Mouse (Mus musculus) liver, embryonic 14.5 days (tissue): ENCODE results near the gene Anapc1. TPM values are rescaled to one million over a fixed set of nuclear protein-coding genes. Genes with fewer than 3 reads are reported as not detected.
A peak's percentile ranks its signal among the peaks of the same experiment; 100 is the strongest.

Experiments
- ATAC-seq: fragments of 200-750 bp; cut with Nextera tagmentation; 2 replicates; pipeline ENCODE4 v1.8.0; 2017; ENCODE audit warnings: moderate number of reproducible peaks, mild to moderate bottlenecking, moderate library complexity; ENCODE audit not compliant: insufficient read depth
- DNase-seq, 3 experiments: peaks; one replicate each; pipeline ENCODE4 v3.0.0-alpha.2; 2012 to 2013; ENCODE audit warnings: low read depth in 3 of 3, low spot score in 3 of 3
- H3K27ac ChIP-seq: fragments of 300-500 bp; sonication (generic); 2 replicates; pipeline ENCODE4 v1.5.1; 2014; ENCODE audit warnings: moderate library complexity, mild to moderate bottlenecking, control low read depth, inconsistent platforms
- H3K27me3 ChIP-seq: fragments of 300-500 bp; sonication (generic); 2 replicates; pipeline ENCODE4 v1.6.1; 2014; ENCODE audit warnings: mild to moderate bottlenecking, low read length, moderate library complexity; ENCODE audit not compliant: control insufficient read depth, insufficient read depth
- H3K36me3 ChIP-seq: fragments of 300-500 bp; sonication (generic); replicated peaks from 2 replicates; pipeline ENCODE4 v1.6.1; 2014; ENCODE audit warnings: low read depth; ENCODE audit not compliant: control insufficient read depth, insufficient read depth
- H3K4me1 ChIP-seq, 2 experiments: fragments of 200-500 bp in 1 of 2; fragments of 300-500 bp in 1 of 2; sonication (generic) in 1 of 2; replicated peaks; 2 replicates each; pipeline ENCODE4 v1.6.1; 2012 to 2014; ENCODE audit warnings: antibody characterized with exemption in 1 of 2, inconsistent platforms in 1 of 2, low read length in 1 of 2; ENCODE audit not compliant: control insufficient read depth in 2 of 2, insufficient read depth in 2 of 2
- H3K4me2 ChIP-seq: fragments of 300-500 bp; sonication (generic); 2 replicates; pipeline ENCODE4 v1.6.1; 2014; ENCODE audit warnings: low read depth, mild to moderate bottlenecking, control low read depth, moderate library complexity
- H3K4me3 ChIP-seq, 2 experiments: fragments of 200-500 bp in 1 of 2; fragments of 300-500 bp in 1 of 2; sonication (generic) in 1 of 2; 2 replicates each; pipeline ENCODE4 v1.5.1; 2012 to 2014; ENCODE audit warnings: low read depth in 2 of 2, low read length in 2 of 2, mild to moderate bottlenecking in 2 of 2, control low read depth in 1 of 2, inconsistent platforms in 1 of 2, moderate library complexity in 1 of 2; ENCODE audit not compliant: insufficient read depth in 1 of 2
- H3K9ac ChIP-seq: fragments of 300-500 bp; sonication (generic); replicated peaks from 2 replicates; pipeline ENCODE4 v1.6.1; 2014; ENCODE audit warnings: mild to moderate bottlenecking, control low read depth, moderate library complexity
- H3K9me3 ChIP-seq: fragments of 300-500 bp; sonication (generic); 2 replicates; pipeline ENCODE4 v1.6.1; 2016; ENCODE audit warnings: low read length, mixed read lengths; ENCODE audit not compliant: control insufficient read depth
- CTCF ChIP-seq: IDR thresholded peaks from 2 replicates; pipeline ENCODE4 v1.5.1; 2016; ENCODE audit warnings: antibody characterized with exemption, low read depth, control low read depth
- EP300 ChIP-seq: IDR thresholded peaks from 2 replicates; pipeline ENCODE4 v1.6.1; 2016; ENCODE audit warnings: antibody characterized with exemption, low read depth
- WGBS: fragments of 180-500 bp; shearing (Covaris S2); extraction: QIAGEN DNeasy Blood & Tissue Kit; methylation state at CpG from one replicate; pipeline ENCODE4 v1.1.7; 2014; ENCODE audit not compliant: insufficient replicate concordance; 5-methylcytosine and 5-hydroxymethylcytosine counted together
- polyA plus RNA-seq, 2 experiments: library from polyadenylated mRNA; depleted of rRNA in 1 of 2; stranded (reverse) in 1 of 2; unstranded in 1 of 2; fragments of >200 nt; fragmentation: Nextera tagmentation in 1 of 2; extraction: Ambion mirVana in 1 of 2; gene quantifications; 2 replicates each; pipeline versions ENCODE4 v1.2.1 to v1.2.3; 2012 to 2014

Gene Anapc1
- polyA plus RNA-seq (2012; rRNA removed) (17.4 and 20.6 TPM in 2 replicates), polyA plus RNA-seq (2014; fragmentation: Nextera tagmentation; extraction: Ambion mirVana) (21.6 and 26.0 TPM in 2 replicates)

- Histone ChIP-seq H3K9ac (peak within 1 kb of the TSS; percentile 95), H3K4me2 (peak within 1 kb of the TSS; percentile 78), H3K36me3 (peaks cover 18% of the 10 kb centered on the region), H3K4me3 (peak within 1 kb of the TSS; percentile 79 to 85), H3K27ac (peak within 1 kb of the TSS; percentile 23), H3K9me3 (no peaks in the 10 kb centered on the region), H3K27me3 (no peaks in the 10 kb centered on the region), H3K4me1 (peaks cover 9% of the 10 kb centered on the region in 2 experiments)
- under 1% methylated on average over 58 of the region's 58 CpGs for WGBS
- DNase-seq (peak; percentile 81 to 83 (median 82)), ATAC-seq (peak; percentile 96)
- TF ChIP-seq EP300 (no peak), CTCF (no peak)
Measured at GRCm38 (mm10) chr2:128686921-128687557, at the start of gene Anapc1. TSS of gene Anapc1 (minus strand) at chr2:128687391.

GRCm38 (mm10) chr2:128735089-128735488 is 47.9 kb upstream of the Anapc1 start:
- Histone ChIP-seq H3K27me3 (no peaks in the 10 kb centered on the region), H3K4me1 (no peaks in the 10 kb centered on the region), H3K4me2 (no peak overlapping the region), H3K9me3 (no peaks in the 10 kb centered on the region), H3K36me3 (no peaks in the 10 kb centered on the region), H3K4me3 (no peak overlapping the region), H3K27ac (no peak overlapping the region), H3K9ac (no peak overlapping the region)
- DNase-seq (no peak), ATAC-seq (no peak)
- TF ChIP-seq CTCF, result no peak
- no peak for TF ChIP-seq EP300
- 47% methylated on average over 3 of the region's 3 CpGs for WGBS

GRCm38 (mm10) chr2:128731951-128732350 is 44.8 kb upstream of the Anapc1 start:
- Histone ChIP-seq H3K36me3 (no peaks in the 10 kb centered on the region), H3K27ac (no peak overlapping the region), H3K4me2 (no peak overlapping the region), H3K9ac (no peak overlapping the region), H3K27me3 (no peaks in the 10 kb centered on the region), H3K4me1 (no peaks in the 10 kb centered on the region), H3K4me3 (no peak overlapping the region), H3K9me3 (no peaks in the 10 kb centered on the region)
- WGBS, result 73% methylated on average over 1 of the region's 1 CpGs
- ATAC-seq (no peak), DNase-seq (no peak)
- no peak for TF ChIP-seq EP300
- TF ChIP-seq CTCF, result no peak

- H3K27me3 ChIP-seq, result no peaks in the 10 kb centered on the region
- H3K9ac ChIP-seq, result no peak overlapping the region
- DNase-seq, result no peak
- H3K36me3 ChIP-seq, result no peaks in the 10 kb centered on the region
- no peaks in the 10 kb centered on the region for H3K4me1 ChIP-seq
- H3K9me3 ChIP-seq, result no peaks in the 10 kb centered on the region
- no peak overlapping the region for H3K4me2 ChIP-seq
- TF ChIP-seq EP300 (no peak), CTCF (no peak)
- 66% methylated on average over 10 of the region's 10 CpGs for WGBS
- no peak overlapping the region for H3K27ac ChIP-seq
- no peak overlapping the region for H3K4me3 ChIP-seq
- ATAC-seq, result no peak
Measured at GRCm38 (mm10) chr2:128731514-128731913, 44.3 kb upstream of the Anapc1 start.

GRCm38 (mm10) chr2:128729141-128729540 is 42.0 kb upstream of the Anapc1 start:
- H3K9me3 ChIP-seq, result no peaks in the 10 kb centered on the region
- H3K4me3 ChIP-seq, result no peak overlapping the region
- DNase-seq (no peak), ATAC-seq (no peak)
- H3K4me2 ChIP-seq, result no peak overlapping the region
- H3K27me3 ChIP-seq, result no peaks in the 10 kb centered on the region
- H3K9ac ChIP-seq, result no peak overlapping the region
- 60% methylated on average over 7 of the region's 7 CpGs for WGBS
- no peak overlapping the region for H3K27ac ChIP-seq
- H3K4me1 ChIP-seq, result no peaks in the 10 kb centered on the region
- H3K36me3 ChIP-seq, result no peaks in the 10 kb centered on the region
- TF ChIP-seq EP300 (no peak), CTCF (no peak)
